Mouse (Mus musculus) embryonic facial prominence, embryonic 10.5 days (tissue): ENCODE measurements around the gene P4htm. TPM values are rescaled to one million over a fixed set of nuclear protein-coding genes. Genes with fewer than 3 reads are reported as not detected.

Source experiments
- DNase-seq: peaks from one replicate; pipeline ENCODE4 v3.0.0-alpha.2; 2017; ENCODE audit warnings: low spot score
- H3K27ac ChIP-seq: fragments of 300-500 bp; sonication (generic); replicated peaks from 2 replicates; pipeline ENCODE4 v1.5.1; 2016; ENCODE audit warnings: mild to moderate bottlenecking
- H3K27me3 ChIP-seq: fragments of 300-500 bp; sonication (generic); replicated peaks from 2 replicates; pipeline ENCODE4 v1.6.1; 2016; ENCODE audit warnings: low read depth, mild to moderate bottlenecking; ENCODE audit not compliant: poor library complexity, severe bottlenecking
- H3K36me3 ChIP-seq: fragments of 300-500 bp; sonication (generic); replicated peaks from 2 replicates; pipeline ENCODE4 v1.6.1; 2016; ENCODE audit warnings: mild to moderate bottlenecking, moderate library complexity
- H3K4me1 ChIP-seq: fragments of 300-500 bp; sonication (generic); 2 replicates; pipeline ENCODE4 v1.6.1; 2016
- H3K4me3 ChIP-seq: fragments of 300-500 bp; sonication (generic); 2 replicates; pipeline ENCODE4 v1.5.1; 2016; ENCODE audit warnings: mild to moderate bottlenecking, moderate library complexity
- H3K9me3 ChIP-seq: fragments of 300-500 bp; sonication (generic); 2 replicates; pipeline ENCODE4 v1.6.1; 2016; ENCODE audit warnings: mild to moderate bottlenecking
- WGBS: fragments of 180-500 bp; shearing (Covaris S2); methylation state at CpG from one replicate; pipeline ENCODE4 v1.1.7; 2016; 5-methylcytosine and 5-hydroxymethylcytosine counted together
- polyA plus RNA-seq: library from polyadenylated mRNA; unstranded; fragments of >200 nt; fragmentation: Nextera tagmentation; extraction: Ambion mirVana; gene quantifications from 2 replicates; pipeline ENCODE4 v1.2.1, GENCODE M21; 2016

Gene P4htm
- polyA plus RNA-seq, 1 experiment from 2014 or later, result 7.2 TPM

GRCm38 (mm10) chr9:108575321-108576297, 21.9 kb downstream of the P4htm start:
- H3K27ac ChIP-seq, result no peak overlapping the region
- H3K27me3 ChIP-seq, result no peaks in the 10 kb centered on the region
- H3K4me3 ChIP-seq, result peak overlapping the region; percentile 71; the same call in 1 of the 2 replicates
- WGBS, result 91% methylated on average over 37 of the region's 37 CpGs
- H3K4me1 ChIP-seq, result peaks cover 66% of the 10 kb centered on the region
- no peaks in the 10 kb centered on the region for H3K9me3 ChIP-seq
- DNase-seq, result no peak
- H3K36me3 ChIP-seq, result peaks cover 67% of the 10 kb centered on the region

GRCm38 (mm10) chr9:108574921-108575320, 22.5 kb downstream of the P4htm start:
- Histone ChIP-seq H3K9me3 (no peaks in the 10 kb centered on the region), H3K4me1 (peaks cover 73% of the 10 kb centered on the region), H3K4me3 (peak overlapping the region; percentile 71; the same call in 1 of the 2 replicates), H3K27ac (no peak overlapping the region), H3K27me3 (no peaks in the 10 kb centered on the region), H3K36me3 (peaks cover 67% of the 10 kb centered on the region)
- WGBS, result 88% methylated on average over 12 of the region's 12 CpGs
- peak; percentile 8 for DNase-seq

DNA sequence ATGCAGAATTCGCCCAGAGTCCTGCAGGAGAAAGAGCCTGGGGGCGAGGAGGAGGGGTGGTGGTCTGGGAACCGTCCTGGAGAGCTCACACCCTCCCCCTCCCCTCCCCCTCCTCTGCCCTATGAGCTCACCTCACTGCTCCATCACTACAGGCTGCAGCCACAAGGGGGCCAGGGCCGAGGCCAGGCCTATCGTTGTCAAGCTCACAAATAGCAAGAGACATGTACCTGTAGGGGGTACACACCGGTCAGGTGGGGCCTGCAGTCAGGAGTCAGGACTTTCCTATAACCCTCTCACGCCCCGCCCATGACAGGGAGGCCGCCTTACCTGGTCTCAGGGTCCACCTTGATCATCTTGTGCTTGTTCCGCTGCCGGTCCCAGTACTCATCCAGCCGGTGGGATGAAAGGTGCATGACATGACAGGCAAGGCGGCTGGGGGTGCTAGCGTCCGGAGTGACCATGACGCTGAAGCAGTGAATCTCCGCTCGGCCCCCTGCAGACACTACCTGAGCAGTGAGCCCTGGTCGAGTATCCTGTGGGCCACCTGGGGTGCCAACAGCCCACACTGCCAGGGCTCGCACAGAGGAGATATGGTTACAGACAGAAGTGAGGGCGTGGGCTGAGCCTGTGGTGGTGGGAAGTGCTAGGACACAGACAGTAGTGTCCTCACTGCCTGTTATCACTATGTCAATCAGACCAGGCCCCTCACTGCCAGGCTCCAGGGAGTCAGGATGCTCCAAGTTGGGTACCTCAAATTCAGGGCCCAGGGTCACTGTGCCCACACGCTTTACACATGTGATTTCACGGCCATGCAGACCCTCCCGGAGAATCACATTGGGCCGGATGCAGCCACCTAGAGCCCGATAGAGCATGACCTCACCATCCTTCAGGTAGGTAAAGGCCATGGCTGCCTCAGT, 23.4 kb downstream of the P4htm start:
- Histone ChIP-seq H3K9me3 (no peaks in the 10 kb centered on the region), H3K36me3 (peaks cover 67% of the 10 kb centered on the region), H3K27ac (no peak overlapping the region), H3K4me3 (peak overlapping the region; percentile 71; the same call in 1 of the 2 replicates), H3K27me3 (no peaks in the 10 kb centered on the region), H3K4me1 (peaks cover 72% of the 10 kb centered on the region)
- DNase-seq, result peak; percentile 85
- WGBS, result 50% methylated on average over 26 of the region's 26 CpGs

DNA sequence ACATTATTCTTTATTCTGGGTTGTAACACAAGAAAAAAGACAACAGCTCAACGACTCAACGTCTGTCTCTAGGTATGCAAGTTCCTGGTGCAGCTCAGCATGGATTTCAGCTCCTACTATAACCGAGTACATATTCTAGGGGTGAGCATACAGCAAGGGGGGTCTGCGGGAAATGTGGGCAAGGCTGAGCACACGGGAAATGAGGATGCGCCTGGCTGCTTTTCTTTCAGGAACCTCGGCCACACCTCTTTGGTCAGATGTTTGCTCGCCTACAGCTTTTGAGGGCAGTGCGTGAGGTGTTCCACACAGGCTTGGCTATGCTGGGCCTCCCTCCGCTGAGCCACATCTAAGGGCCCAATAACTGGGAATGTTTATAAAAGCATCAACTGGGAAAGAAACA, 25.1 kb downstream of the P4htm start:
- WGBS, result 88% methylated on average over 10 of the region's 10 CpGs
- Histone ChIP-seq H3K4me1 (peaks cover 79% of the 10 kb centered on the region), H3K27me3 (no peaks in the 10 kb centered on the region), H3K27ac (no peak overlapping the region), H3K9me3 (no peaks in the 10 kb centered on the region), H3K36me3 (peaks cover 67% of the 10 kb centered on the region), H3K4me3 (no peak overlapping the region)
- DNase-seq, result no peak

DNA sequence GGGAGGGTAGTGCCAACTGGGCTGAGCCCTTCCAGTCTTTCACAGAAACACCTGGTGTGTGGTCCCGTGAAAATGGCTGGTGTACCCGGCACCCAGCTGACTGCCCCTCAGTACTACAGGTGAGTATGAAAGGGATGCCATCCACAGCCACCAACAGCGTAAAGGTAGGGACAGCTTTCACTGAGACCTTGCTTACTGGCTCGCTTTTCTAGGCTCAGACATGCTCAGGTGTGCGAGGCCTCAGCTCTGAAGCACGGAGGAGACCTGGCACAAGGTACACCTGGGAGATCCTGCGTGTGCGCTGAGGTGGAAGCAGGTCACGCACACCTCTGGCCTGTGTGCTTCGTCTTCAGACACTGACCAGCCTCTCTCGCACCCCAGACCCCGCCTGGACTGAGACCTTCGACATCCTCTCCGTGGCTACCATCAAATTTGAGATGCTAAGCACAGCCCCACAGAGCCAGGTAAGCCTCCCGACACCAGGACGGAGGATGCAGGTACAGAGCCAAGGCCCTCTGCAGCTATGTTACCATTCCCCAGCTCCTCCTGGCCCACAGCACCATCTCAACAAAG, 26.0 kb downstream of the P4htm start:
- WGBS, result 94% methylated on average over 16 of the region's 16 CpGs
- peak overlapping the region; percentile 69; the same call in 1 of the 2 replicates for H3K4me3 ChIP-seq
- peaks cover 79% of the 10 kb centered on the region for H3K4me1 ChIP-seq
- H3K27ac ChIP-seq, result no peak overlapping the region
- no peaks in the 10 kb centered on the region for H3K27me3 ChIP-seq
- no peaks in the 10 kb centered on the region for H3K9me3 ChIP-seq
- peaks cover 61% of the 10 kb centered on the region for H3K36me3 ChIP-seq
- no peak for DNase-seq

- H3K4me1 ChIP-seq, result peaks cover 77% of the 10 kb centered on the region
- 2% methylated on average over 40 of the region's 40 CpGs for WGBS
- H3K4me3 ChIP-seq, result peak overlapping the region; percentile 69
These were observed 27.1 kb downstream of the P4htm start for GRCm38 (mm10) chr9:108570207-108570896.

DNA sequence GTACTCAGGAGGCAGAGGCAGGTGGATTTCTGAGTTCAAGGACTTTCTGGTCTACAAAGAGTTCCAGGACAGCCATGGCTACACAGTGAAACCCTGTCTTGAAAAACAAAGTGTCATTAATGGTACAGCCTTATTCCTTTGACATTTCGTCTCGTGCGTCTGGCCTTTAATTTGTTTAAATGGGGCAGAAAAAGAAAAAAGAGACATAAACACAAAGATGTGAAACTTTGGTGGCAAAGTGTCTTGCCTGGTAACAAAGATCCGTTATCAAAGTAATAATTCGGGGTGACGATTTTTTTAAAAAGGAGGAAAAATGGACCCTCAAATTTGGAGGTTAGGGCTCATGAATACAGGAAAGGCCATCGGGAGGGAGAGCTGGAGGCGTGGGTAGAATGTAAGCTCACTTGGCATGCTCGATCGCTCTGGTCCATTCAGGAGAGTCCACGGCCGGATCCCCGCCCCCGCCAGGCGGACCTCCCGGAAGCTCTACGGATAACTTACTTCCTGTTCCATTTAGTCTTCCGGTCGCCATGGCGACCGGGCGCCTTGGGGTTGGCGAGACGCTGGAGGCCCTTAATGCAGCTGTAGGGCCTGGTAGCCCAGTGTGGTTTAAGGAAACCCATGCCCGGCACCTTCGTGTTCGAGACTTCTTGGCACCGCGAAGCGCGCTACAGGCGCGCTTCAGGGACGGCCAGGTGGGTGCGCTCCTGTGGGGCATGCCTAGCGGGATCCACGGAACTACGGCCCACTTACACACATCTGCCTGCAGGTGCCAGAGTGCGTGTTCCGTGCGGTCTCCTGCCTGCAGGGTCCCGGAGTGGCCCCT, 27.9 kb downstream of the P4htm start, which contains the start of gene Dalrd3:
Dalrd3 (plus strand) TSS at position 506 of the 826 bp plus-strand sequence.
- Histone ChIP-seq H3K9me3 (no peaks in the 10 kb centered on the region), H3K4me3 (peak within 1 kb of the TSS; percentile 69), H3K36me3 (peaks cover 61% of the 10 kb centered on the region), H3K27me3 (no peaks in the 10 kb centered on the region), H3K27ac (peak within 1 kb of the TSS; percentile 91), H3K4me1 (peaks cover 69% of the 10 kb centered on the region)
- 6% methylated on average over 42 of the region's 42 CpGs for WGBS
- peak; percentile 96 for DNase-seq

More at GRCm38 (mm10) chr9:108570207-108570896, 27.1 kb downstream of the P4htm start:
- H3K27ac ChIP-seq, result peak overlapping the region; percentile 84
- peaks cover 61% of the 10 kb centered on the region for H3K36me3 ChIP-seq
- H3K27me3 ChIP-seq, result no peaks in the 10 kb centered on the region
- peak; percentile 83 for DNase-seq
- no peaks in the 10 kb centered on the region for H3K9me3 ChIP-seq

DNA sequence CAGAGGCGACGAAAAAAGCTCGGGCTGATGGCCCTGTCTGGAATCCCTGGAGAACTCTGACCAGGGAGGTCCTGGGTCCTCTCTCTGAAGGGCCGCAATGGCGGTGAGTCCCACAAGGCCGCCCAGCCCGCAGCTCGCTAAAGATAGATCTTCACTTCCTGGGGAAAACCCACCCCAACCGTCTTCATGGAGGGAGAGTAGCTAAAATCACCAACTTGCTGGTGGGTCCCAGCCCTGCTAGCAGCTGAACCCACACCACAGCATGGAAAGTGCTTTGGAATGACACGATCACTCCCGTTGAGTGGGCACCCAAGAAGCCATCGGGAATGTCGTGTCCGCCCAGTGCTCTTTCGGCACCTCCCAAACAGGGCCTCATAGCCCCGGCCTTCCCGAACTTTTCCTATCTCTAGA, 29.0 kb downstream of the P4htm start:
- Histone ChIP-seq H3K27me3 (no peaks in the 10 kb centered on the region), H3K9me3 (no peaks in the 10 kb centered on the region), H3K4me3 (peak overlapping the region; percentile 69), H3K4me1 (peaks cover 59% of the 10 kb centered on the region), H3K27ac (peak overlapping the region; percentile 91; the same call in 1 of the 2 replicates), H3K36me3 (peaks cover 61% of the 10 kb centered on the region)
- WGBS, result 76% methylated on average over 17 of the region's 17 CpGs
- no peak for DNase-seq

DNA sequence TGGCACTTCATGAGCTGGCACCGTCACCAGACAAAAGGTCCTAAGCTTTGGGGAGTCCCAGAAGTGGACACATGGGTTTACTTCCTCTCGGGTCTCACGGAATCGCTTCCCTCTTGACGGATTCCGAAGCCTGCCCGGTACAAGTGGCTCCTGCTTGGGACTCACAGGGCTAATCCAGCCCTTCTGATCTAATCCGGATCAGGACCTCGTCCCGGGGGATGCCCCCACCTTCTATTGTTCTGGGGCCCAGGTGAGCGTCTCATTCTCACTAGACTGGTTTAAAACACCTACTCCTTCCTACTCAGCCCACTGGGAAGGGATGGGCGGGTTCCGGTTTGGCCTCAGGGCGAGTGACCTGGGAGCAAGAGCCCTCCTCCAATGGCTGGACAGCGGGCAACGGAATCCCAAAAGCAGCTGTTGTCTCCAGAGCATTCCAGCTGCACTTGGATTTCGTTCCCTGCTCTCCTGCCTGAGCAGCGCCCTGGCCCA, 29.5 kb downstream of the P4htm start:
- Histone ChIP-seq H3K9me3 (no peaks in the 10 kb centered on the region), H3K27me3 (no peaks in the 10 kb centered on the region), H3K4me3 (peak overlapping the region; percentile 69), H3K27ac (peak overlapping the region; percentile 91), H3K4me1 (peaks cover 56% of the 10 kb centered on the region), H3K36me3 (peaks cover 61% of the 10 kb centered on the region)
- WGBS, result 3% methylated on average over 18 of the region's 18 CpGs
- DNase-seq, result peak; percentile 50

DNA sequence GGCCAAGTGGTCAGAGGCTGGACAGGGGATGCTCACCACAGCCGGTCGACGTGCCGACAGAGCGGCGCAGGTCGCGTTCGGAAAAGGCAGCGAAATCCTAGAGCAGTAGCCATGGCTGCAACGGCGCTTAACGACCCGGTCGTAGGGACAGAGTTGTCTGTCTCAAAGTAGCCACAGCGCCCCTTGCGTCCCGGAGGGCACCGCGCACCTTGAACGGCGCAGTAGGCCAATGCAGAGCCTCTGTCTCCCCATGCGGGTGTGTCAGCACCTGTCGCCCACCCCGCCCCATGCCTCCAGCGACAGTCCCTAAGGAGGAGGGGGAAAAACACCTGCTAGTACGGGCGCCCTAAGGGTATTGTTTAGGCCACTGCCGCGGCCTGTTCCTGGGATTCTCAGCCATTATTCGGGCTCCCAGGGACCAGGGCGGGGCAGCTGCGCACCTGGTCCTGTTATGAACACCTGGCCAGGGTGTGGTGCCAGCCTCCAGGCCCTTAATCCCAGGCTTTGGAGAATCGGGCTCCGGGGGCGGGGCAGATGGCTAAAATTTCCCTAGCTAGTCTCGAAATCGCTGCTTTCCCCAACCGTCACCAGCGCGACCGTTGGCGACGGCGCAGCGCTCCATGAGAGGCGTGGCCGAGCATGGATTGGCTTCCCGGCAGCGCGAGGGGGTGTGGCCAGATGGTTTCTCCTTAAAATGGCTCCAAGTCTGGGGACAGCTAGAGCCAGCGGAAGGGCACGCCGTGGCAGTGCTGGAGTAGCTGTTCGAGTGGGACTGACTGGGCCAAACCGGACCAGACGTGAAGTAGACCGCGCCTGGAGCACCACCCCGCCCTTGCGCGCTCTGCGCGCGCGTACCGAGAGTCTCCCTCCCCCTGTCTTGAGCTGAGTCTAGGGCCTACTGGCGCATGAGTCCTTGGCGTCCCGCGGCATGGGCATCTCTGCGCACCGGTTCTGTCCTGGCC, 30.4 kb downstream of the P4htm start, which contains the start of gene Ndufaf3:
Ndufaf3 (minus strand) TSS at position 620 of the 962 bp plus-strand sequence.
- Histone ChIP-seq H3K36me3 (peaks cover 61% of the 10 kb centered on the region), H3K4me1 (peaks cover 57% of the 10 kb centered on the region), H3K27me3 (no peaks in the 10 kb centered on the region), H3K27ac (peak within 1 kb of the TSS; percentile 91), H3K9me3 (no peaks in the 10 kb centered on the region), H3K4me3 (peak within 1 kb of the TSS; percentile 69)
- DNase-seq, result peak; percentile 95
- under 1% methylated on average over 73 of the region's 73 CpGs for WGBS
